Mouse (Mus musculus) cerebellum, adult 2 months (tissue): ENCODE measurements around the gene Tvp23a.

Experiments
- CTCF ChIP-seq: fragments of 200-500 bp; IDR thresholded peaks from 2 replicates; pipeline ENCODE4 v1.5.1; 2011; ENCODE audit warnings: low read depth, mild to moderate bottlenecking, control low read depth, low read length, moderate library complexity, borderline replicate concordance; ENCODE audit not compliant: insufficient read depth
- POLR2A ChIP-seq: fragments of 200-500 bp; IDR thresholded peaks from 2 replicates; pipeline ENCODE4 v1.6.1; 2011; ENCODE audit warnings: low read length, control low read depth, borderline replicate concordance; ENCODE audit not compliant: insufficient read depth

- TF ChIP-seq POLR2A (no peak), CTCF (no peak)
Observed at GRCm38 (mm10) chr16:10453872-10454582, 6.9 kb upstream of the Tvp23a start.
